Mouse (Mus musculus): ENCODE measurements at regions not wholly inside any gene's neighbourhood (a gene's known extent, or its start where the extent isn't known, plus 50 kb on each side); places are given as distances from the start of the nearest gene placed in this dataset.
"Not testable (repeated sequence)": the region's sequence is repeated elsewhere in the genome, so short reads cannot be mapped to it uniquely, and the experiment has no call there.

DNA sequence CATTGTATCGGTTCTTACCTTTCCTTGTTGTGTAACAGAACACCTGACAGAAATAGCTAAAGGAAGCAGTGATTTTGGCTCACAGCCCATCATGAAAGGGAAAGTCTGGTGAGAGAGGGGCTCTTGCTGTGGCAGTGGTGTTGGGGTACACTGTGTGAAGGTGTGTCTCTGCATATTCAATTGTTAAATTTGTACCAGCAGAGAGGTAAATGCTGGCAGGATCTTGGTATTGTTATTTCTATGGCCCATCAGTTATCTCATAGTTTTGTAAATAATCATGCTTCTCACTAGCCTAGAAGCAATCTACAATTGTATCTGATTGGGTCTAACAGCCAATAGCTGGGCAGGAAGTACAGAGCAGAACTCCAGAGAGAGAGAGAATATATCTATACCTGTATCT is 95.7 kb downstream of the Mfap3l start:
- Histone ChIP-seq H3K4me3 (no peak overlapping the region), H3K4me2 (no peak overlapping the region), H3K36me3 (replicated peaks) (no peaks in the 10 kb centered on the region), H3K27me3 (replicated peaks) (no peaks in the 10 kb centered on the region), H3K9me3 (no peaks in the 10 kb centered on the region), H3K9ac (no peak overlapping the region), H3K4me1 (no peaks in the 10 kb centered on the region), H3K27ac (no peak overlapping the region)
- no peak for ATAC-seq (replicated peaks)
- WGBS, result 83% methylated on average over 1 of the region's 1 CpGs

DNA sequence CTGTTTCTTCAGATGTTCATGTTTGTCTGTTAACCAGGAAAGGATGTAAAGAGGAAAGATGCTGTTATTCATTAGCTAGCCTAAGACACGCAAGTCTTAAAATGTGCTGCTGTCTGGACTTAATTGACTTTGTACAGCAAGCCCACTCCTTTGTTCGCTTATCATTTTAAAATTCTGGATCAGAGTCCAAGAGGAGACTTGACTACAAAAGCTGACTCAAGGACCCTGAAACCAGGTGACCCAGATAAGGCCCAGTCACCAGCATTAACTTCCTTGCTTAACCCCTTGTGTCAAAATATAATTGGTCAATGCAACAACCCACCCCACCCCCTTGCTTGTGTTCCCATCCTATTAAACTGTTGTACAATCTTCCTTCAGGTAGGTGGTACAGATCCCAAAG is 99.9 kb downstream of the Mfap3l start:
- no peak for ATAC-seq (replicated peaks)

DNA sequence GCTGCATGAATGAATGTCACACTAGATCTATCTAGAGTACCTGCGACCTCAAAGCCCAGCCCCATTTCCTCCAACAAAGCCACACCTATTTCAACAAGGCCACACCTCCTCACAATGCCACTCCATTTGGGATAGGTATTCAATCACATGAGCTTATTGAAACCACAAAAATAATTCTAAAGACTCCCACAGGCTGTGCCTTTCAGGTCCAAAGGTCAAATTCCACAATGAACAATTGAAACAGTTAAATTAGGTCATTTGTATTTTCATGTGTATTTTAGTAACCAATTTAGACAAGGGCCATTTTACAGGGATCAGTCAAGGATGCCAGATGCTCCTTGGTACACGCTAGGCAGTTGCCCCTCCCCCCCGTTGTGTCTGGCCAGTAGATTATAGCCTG is 103.3 kb downstream of the Mfap3l start:
- Histone ChIP-seq H3K27ac (no peak overlapping the region), H3K4me3 (no peak overlapping the region), H3K36me3 (replicated peaks) (no peaks in the 10 kb centered on the region), H3K9ac (no peak overlapping the region), H3K27me3 (replicated peaks) (no peaks in the 10 kb centered on the region), H3K4me1 (no peaks in the 10 kb centered on the region), H3K9me3 (no peaks in the 10 kb centered on the region), H3K4me2 (no peak overlapping the region)
- ATAC-seq (replicated peaks), result no peak
- 75% methylated on average over 3 of the region's 3 CpGs for WGBS

More for the DNA sequence above, 99.9 kb downstream of the Mfap3l start:
- Histone ChIP-seq H3K4me3 (no peak overlapping the region), H3K27ac (no peak overlapping the region), H3K4me1 (no peaks in the 10 kb centered on the region), H3K36me3 (replicated peaks) (no peaks in the 10 kb centered on the region), H3K9me3 (no peaks in the 10 kb centered on the region), H3K9ac (no peak overlapping the region), H3K27me3 (replicated peaks) (no peaks in the 10 kb centered on the region), H3K4me2 (no peak overlapping the region)
- 90% methylated on average over 2 of the region's 2 CpGs for WGBS

DNA sequence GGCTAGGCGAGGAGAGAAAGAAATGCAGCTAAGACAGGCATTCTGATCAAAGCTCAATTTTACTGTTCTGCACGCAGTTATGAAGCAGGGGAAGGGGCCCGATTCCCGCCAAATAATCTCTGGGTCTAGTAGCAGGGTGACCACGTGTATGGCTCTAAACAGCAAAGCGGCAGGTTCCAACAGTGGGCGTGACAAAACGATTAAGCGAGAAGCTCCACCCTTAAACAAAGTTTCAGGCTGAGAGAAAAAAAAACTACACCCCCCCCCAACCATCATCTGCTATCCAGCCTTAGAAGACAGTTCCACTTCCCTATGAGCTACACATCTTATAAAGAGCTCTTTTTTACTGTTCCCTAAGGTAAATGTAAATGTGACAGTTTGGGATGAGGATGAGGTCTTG is 103.8 kb downstream of the Mfap3l start:
- no peak for ATAC-seq (replicated peaks)
- 85% methylated on average over 9 of the region's 9 CpGs for WGBS
- no peak overlapping the region for H3K4me2 ChIP-seq
- no peaks in the 10 kb centered on the region for H3K27me3 ChIP-seq (replicated peaks)
- no peaks in the 10 kb centered on the region for H3K36me3 ChIP-seq (replicated peaks)
- no peak overlapping the region for H3K9ac ChIP-seq
- no peak overlapping the region for H3K27ac ChIP-seq
- H3K9me3 ChIP-seq, result no peaks in the 10 kb centered on the region
- no peak overlapping the region for H3K4me3 ChIP-seq
- H3K4me1 ChIP-seq, result no peaks in the 10 kb centered on the region

DNA sequence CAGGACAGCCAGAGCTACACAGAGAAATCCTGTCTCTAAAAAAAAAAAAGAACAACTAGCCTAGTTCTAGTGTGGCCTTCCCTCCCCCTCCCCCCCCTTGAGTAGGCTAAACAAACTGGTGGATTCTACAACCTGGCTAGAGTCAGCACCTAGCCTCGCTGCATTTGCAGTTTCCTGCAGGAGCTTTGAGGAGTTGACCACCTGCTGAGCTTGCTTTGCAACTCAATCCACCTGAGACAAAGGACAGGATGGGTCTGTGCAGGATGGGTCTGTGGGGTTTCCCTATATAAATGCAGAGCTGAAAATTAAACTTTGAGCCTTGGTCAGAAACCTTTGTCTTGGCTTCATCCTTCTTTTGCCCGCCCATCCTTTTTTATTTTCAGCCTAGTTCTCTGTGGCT is 104.3 kb downstream of the Mfap3l start:
- whole genome bisulfite sequencing, result 54% methylated on average over 2 of the region's 2 CpGs
- no peak for ATAC-seq (replicated peaks)

DNA sequence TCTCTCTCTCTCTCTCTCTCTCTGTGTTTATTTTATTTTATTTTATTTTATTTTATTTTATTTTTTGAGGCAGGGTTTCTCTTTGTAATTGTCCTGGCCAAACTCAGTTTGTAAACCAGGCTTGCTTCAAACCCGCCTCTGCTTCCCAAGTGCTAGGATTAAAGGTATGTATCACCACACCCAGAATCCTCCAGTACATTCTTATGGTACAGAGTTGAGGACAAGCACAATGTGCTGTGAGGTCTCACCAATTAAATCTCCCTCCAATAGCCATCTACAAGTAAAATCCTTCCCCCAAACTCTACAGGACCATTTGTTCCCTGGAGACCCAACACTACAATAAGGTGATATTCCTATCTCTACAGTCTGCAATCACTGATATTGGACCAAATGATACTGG is 105.0 kb downstream of the Mfap3l start:
- H3K4me2 ChIP-seq, result no peak overlapping the region
- no peak overlapping the region for H3K9ac ChIP-seq
- no peak for ATAC-seq (replicated peaks)
- no peaks in the 10 kb centered on the region for H3K27me3 ChIP-seq (replicated peaks)
- no peaks in the 10 kb centered on the region for H3K36me3 ChIP-seq (replicated peaks)
- no peak overlapping the region for H3K27ac ChIP-seq
- H3K9me3 ChIP-seq, result no peaks in the 10 kb centered on the region
- H3K4me1 ChIP-seq, result no peaks in the 10 kb centered on the region
- whole genome bisulfite sequencing, result 86% methylated on average over 1 of the region's 1 CpGs
- no peak overlapping the region for H3K4me3 ChIP-seq

More for the DNA sequence above, 104.3 kb downstream of the Mfap3l start:
- no peaks in the 10 kb centered on the region for H3K9me3 ChIP-seq
- no peak overlapping the region for H3K27ac ChIP-seq
- H3K4me1 ChIP-seq, result no peaks in the 10 kb centered on the region
- H3K27me3 ChIP-seq (replicated peaks), result no peaks in the 10 kb centered on the region
- H3K36me3 ChIP-seq (replicated peaks), result no peaks in the 10 kb centered on the region
- no peak overlapping the region for H3K4me2 ChIP-seq
- no peak overlapping the region for H3K4me3 ChIP-seq
- H3K9ac ChIP-seq, result no peak overlapping the region

DNA sequence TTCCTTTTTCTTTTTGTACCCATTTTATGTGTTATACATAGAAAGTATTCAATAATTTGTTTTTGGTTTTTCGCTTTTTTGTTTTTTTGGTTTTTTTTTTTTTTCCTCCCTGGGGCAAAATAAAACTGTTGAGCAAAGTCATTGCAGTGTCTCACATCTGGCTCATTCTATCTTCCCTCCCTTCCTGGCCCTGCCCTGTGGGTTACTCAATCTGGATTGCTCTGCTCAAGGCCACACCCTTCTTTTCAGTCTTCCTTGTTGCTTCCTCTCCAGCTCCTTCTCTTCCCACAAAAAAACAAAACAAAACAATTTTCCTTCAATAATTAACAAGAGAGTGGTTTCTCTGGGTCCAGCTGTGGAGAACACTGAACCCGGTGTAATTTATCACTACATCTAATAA is 113.2 kb downstream of the Mfap3l start:
- 84% methylated on average over 2 of the region's 2 CpGs for WGBS

DNA sequence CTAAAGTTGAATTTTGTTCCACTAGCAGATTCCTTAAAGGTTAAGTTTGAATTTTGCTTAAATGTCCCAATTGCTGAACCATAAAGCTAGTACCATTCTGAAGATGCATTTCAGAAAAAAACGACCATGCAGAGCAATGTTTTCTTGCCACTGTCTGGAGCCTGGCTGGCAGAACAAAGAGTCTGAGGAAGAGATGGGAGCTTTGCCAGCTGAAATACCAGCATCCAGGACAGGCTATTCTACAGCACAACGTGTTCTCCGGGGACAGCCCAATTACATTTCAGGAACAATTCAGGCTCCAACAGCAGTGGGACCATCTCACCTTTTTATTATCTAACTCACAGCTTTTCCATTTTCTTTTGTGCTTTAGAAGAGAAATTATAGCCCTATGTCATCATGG is 113.9 kb downstream of the Mfap3l start:
- Histone ChIP-seq H3K27me3 (replicated peaks) (no peaks in the 10 kb centered on the region), H3K27ac (no peak overlapping the region), H3K36me3 (replicated peaks) (no peaks in the 10 kb centered on the region), H3K4me2 (no peak overlapping the region), H3K4me3 (no peak overlapping the region), H3K4me1 (no peaks in the 10 kb centered on the region), H3K9me3 (no peaks in the 10 kb centered on the region), H3K9ac (no peak overlapping the region)
- no peak for ATAC-seq (replicated peaks)
- WGBS, result 57% methylated on average over 3 of the region's 3 CpGs

More for the DNA sequence above, 113.2 kb downstream of the Mfap3l start:
- no peak for ATAC-seq (replicated peaks)
- no peaks in the 10 kb centered on the region for H3K27me3 ChIP-seq (replicated peaks)
- no peaks in the 10 kb centered on the region for H3K36me3 ChIP-seq (replicated peaks)
- no peaks in the 10 kb centered on the region for H3K4me1 ChIP-seq
- no peaks in the 10 kb centered on the region for H3K9me3 ChIP-seq
- H3K4me3 ChIP-seq, result no peak overlapping the region
- H3K27ac ChIP-seq, result no peak overlapping the region
- no peak overlapping the region for H3K9ac ChIP-seq
- H3K4me2 ChIP-seq, result no peak overlapping the region

DNA sequence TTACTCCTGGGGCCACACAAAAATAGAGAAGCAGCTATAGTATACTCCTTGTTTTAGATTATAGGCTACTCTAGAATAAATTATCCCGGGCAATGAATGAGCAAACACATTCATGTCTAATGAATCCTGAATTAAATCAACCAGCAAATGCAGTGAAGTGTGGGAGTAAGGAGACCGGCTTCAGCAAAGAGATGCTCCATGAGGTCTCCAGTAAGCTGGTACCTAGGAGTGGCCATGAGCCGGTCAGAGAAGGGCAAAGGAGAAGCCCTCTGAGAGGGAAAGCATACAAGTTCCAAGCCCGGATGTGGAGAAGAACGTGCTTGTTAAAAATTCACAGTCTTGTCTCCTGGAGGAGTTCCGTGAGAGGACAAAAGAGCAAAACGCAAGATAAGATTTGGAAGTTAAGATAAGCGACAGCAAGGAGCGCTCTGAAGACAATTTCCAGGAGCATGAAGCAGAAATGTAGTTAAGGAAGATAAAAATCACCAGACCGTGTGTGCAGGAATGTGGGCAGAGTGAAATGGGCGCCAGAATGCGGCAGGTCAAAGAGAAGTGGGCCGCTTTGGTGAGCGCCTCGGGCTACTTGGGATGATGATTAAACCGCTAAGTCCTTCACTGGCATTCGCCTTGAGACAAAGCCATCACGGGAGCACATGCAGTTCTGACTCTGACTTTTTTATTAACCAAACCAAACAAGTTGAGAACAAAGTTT is 123.2 kb downstream of the Mfap3l start:
- H3K27me3 ChIP-seq (replicated peaks), result no peaks in the 10 kb centered on the region
- no peak overlapping the region for H3K4me3 ChIP-seq
- WGBS, result 87% methylated on average over 18 of the region's 18 CpGs
- no peak overlapping the region for H3K27ac ChIP-seq
- ATAC-seq (replicated peaks), result no peak
- no peak overlapping the region for H3K4me2 ChIP-seq
- no peaks in the 10 kb centered on the region for H3K9me3 ChIP-seq
- no peaks in the 10 kb centered on the region for H3K4me1 ChIP-seq
- no peak overlapping the region for H3K9ac ChIP-seq
- no peaks in the 10 kb centered on the region for H3K36me3 ChIP-seq (replicated peaks)

DNA sequence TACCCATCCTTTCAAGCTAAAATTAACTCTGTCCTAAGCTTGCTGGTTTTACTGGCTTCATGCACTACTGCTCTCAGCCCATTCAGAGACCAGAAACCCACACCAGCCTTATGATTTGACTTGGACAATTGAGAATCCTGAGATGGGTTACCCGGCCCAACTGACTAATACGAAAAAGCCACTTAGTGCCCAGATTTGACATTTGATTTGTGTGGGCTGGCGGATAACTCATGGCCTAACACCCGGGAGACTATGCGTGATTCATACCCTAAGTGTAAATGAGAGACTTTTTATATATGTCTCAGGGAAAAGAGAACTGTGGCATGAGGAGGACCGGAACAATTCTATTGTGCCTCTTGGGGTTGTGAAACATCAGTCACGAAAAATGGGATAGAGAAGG is 126.3 kb upstream of the Hpf1 start:
- no peak for ATAC-seq (replicated peaks)
- Histone ChIP-seq H3K4me1 (no peaks in the 10 kb centered on the region), H3K9ac (no peak overlapping the region), H3K27ac (no peak overlapping the region), H3K9me3 (no peaks in the 10 kb centered on the region), H3K4me3 (no peak overlapping the region), H3K36me3 (replicated peaks) (no peaks in the 10 kb centered on the region), H3K27me3 (replicated peaks) (no peaks in the 10 kb centered on the region), H3K4me2 (no peak overlapping the region)
- WGBS, result 89% methylated on average over 7 of the region's 7 CpGs

DNA sequence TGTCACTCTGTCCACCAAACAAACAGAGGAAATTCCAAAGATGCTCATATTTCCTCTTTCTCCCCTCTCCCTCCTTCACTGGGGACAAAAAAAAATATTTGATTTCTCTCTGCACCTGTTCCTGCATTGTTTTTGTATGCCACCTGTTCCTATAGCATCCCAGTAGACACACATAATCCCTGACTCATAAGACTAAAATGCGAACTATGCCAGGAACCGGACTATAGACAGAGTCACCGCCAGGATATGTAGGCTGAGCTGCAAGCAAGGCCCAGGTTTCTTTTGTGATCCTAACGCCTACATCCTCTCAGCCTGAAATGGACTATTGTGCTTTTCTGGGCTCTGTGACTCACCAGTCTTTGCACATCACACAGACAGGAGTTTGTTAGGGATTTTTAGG is 116.9 kb upstream of the Hpf1 start:
- WGBS, result 61% methylated on average over 4 of the region's 4 CpGs
- no peak for ATAC-seq (replicated peaks)
- H3K27ac ChIP-seq, result no peak overlapping the region
- no peaks in the 10 kb centered on the region for H3K9me3 ChIP-seq
- H3K9ac ChIP-seq, result no peak overlapping the region
- H3K4me1 ChIP-seq, result no peaks in the 10 kb centered on the region
- no peaks in the 10 kb centered on the region for H3K27me3 ChIP-seq (replicated peaks)
- no peak overlapping the region for H3K4me2 ChIP-seq
- no peak overlapping the region for H3K4me3 ChIP-seq
- no peaks in the 10 kb centered on the region for H3K36me3 ChIP-seq (replicated peaks)

DNA sequence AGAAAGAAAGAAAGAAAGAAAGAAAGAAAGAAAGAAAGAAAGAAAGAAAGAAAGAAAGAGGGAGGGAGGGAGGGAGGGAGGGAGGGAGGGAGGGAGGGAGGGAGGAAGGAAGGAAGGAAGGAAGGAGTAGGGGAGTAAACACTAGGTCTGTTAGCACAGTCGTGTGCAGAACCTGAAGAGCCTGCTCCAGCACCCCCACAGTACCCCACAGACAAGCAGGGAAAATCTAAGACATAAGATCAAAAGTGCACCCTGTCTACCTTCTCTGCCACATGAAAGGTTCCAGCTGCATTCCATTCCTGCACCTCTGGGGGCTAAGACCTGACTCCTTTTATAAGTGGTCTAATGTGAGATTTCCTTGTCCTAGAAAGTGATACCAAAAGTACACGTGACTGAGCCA is 114.0 kb upstream of the Hpf1 start:
- H3K9me3 ChIP-seq; H3K9ac ChIP-seq; H3K27me3 ChIP-seq (replicated peaks); H3K4me2 ChIP-seq; H3K4me3 ChIP-seq; H3K4me1 ChIP-seq; H3K27ac ChIP-seq; H3K36me3 ChIP-seq (replicated peaks); ATAC-seq (replicated peaks): not testable (repeated sequence)
- 74% methylated on average over 2 of the region's 2 CpGs for WGBS

DNA sequence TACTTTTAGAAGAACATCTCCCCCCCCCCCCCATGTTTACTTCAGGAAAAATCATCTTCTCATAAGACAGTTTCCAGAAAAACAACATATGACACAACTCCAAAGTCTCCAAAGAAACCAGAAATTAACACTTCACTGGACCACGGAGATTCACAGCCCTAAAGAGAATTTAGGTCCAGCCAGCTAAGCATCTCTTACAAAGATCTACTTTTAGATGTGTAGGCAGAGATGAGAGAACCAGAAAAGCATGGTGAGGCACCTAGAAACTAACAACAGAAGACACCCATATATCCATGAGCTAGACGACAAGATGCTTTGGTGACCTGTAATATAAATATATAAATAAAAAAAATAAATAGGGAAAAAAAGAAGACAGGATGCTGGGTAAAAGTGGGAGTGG is 105.2 kb upstream of the Hpf1 start:
- Histone ChIP-seq H3K36me3 (replicated peaks) (no peaks in the 10 kb centered on the region), H3K9ac (no peak overlapping the region), H3K4me1 (no peaks in the 10 kb centered on the region), H3K27me3 (replicated peaks) (no peaks in the 10 kb centered on the region), H3K27ac (no peak overlapping the region), H3K4me3 (no peak overlapping the region), H3K4me2 (no peak overlapping the region), H3K9me3 (no peaks in the 10 kb centered on the region)
- no peak for ATAC-seq (replicated peaks)
- WGBS, result 94% methylated on average over 2 of the region's 2 CpGs
